Mouse (Mus musculus) heart, postnatal 14 days (tissue): ENCODE results near the gene Gipr. TPM values are rescaled to one million over a fixed set of nuclear protein-coding genes. Genes with fewer than 3 reads are reported as not detected.
A peak's percentile ranks its signal among the peaks of the same experiment; 100 is the strongest.

ENCODE experiments used
- DNase-seq, 2 experiments: peaks; one replicate each; pipeline ENCODE4 v3.0.0; 2021 to 2022
- intact Hi-C: fragments of 180-260 bp; cut with DNase I; formaldehyde crosslinking; loops from one replicate; pipeline ENCODE4 v1.15.1; 2025
- long read RNA-seq, 2 experiments: library from polyadenylated mRNA; stranded (forward); transcript quantifications; one replicate each; pipeline ENCODE4 v2.0.0; 2021
- total RNA-seq, 2 experiments: library from RNA; stranded (reverse); gene quantifications; 2 replicates each; pipeline ENCODE4 v1.2.3; 2021

Gene Gipr
- total RNA-seq = under 1 TPM; 0.37 to 0.55 TPM
- long read RNA-seq, experiment 1 = 0 reads
- long read RNA-seq, experiment 2 = 0 reads

DNA sequence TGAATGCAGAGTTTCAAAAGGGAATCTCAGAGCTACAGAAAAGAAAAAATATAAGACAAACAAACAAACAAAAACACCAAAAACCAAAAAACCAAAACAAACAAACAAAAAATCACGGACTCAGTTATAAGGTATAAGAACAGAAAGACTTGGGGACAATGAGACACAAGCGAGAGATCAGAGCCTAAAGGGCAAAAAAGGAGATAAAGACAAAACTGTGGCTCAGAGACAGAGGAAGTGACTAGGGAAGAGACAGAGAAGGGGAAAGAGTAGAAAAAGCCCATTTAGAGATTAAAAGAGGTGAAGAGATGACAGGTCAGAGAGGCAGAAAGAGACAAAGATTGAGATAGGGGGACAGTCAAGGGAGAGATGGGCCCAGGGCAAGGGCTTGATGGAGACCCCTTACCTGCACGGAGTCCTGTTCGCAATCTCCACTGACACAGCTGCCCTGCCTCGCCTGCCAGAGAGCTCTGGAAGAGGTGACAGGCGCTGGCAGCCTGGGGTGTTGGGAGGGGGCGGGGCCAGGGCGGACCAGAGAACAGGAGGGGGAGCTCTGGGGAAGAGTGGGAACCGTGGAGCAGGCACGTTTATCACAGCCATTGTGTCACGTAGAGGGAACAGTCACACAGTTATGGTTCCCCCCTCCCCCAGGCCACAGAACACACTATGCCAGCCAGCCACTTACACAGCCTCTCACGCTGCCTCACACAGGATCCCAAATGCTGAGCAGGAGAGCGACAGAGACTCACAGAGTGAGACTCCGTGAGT is at the start of gene Gipr:
Gene Gipr, minus strand, starts transcription at position 472 of the 768 bp plus-strand sequence.
- intact Hi-C loops = no loop called here
- peak; percentile 48 to 63 for DNase-seq

DNA sequence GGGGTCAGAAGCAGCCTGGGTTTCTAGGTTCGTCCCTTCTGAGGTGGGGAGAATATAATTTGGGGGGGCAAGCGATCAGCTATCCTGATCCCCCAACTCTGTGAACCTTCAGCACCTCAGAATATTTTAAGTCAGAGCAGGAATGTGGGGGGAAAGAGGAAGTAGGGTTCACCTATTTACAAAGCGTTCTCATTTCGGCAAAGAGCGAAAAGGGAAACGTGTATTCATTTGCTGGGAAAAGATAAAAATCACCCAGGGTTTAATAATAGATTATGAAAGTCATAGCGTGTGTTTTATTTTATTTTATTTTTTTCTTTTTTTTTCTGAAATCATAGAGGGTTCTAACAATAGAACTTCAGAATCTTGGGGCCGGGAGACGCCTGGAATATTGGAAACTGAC is 49.0 kb upstream of the Gipr start:
- no peak for DNase-seq
- intact Hi-C loops = no loop called here

DNA sequence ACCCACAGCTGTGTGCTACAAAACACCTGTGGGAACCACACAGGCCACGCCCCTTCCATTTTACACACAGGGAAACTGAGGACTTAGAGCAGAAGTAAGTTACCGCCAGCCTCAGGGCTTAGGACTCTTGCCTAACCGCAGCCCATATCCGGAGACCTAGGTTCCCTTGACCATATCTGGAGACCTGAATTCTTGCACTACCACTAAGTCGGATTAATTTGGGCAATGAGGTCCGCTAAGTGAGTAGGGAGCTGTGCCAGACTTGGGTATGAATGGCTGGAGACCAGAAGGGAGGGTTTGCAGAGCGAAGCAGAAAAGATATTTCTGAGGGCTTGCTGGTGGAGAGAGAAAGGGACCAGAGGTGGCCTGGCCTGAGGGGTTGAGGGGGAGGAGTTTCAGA is 48.4 kb upstream of the Gipr start:
- intact Hi-C loops = no loop called here
- no peak for DNase-seq

DNA sequence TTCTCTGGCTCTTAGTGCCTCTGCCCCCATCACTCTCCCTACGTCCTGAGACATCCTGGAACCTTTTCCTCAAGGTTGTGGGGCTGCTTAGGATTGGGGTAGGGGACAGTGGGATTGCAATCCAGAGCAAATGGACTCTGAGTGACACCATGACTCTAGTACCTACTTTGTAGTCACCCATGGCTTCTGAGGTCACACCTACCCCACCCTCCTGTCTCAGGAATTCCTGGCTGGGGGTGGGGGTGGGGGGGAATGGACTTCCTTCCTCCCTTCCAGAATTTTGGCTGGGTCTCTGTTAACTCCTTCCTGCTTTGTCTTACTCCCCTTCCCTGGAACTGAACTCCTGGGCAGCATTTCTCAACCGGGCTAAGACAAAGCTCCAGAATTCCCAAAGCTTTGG is 47.5 kb upstream of the Gipr start:
- DNase-seq = no peak
- intact Hi-C loops = no loop called here

DNA sequence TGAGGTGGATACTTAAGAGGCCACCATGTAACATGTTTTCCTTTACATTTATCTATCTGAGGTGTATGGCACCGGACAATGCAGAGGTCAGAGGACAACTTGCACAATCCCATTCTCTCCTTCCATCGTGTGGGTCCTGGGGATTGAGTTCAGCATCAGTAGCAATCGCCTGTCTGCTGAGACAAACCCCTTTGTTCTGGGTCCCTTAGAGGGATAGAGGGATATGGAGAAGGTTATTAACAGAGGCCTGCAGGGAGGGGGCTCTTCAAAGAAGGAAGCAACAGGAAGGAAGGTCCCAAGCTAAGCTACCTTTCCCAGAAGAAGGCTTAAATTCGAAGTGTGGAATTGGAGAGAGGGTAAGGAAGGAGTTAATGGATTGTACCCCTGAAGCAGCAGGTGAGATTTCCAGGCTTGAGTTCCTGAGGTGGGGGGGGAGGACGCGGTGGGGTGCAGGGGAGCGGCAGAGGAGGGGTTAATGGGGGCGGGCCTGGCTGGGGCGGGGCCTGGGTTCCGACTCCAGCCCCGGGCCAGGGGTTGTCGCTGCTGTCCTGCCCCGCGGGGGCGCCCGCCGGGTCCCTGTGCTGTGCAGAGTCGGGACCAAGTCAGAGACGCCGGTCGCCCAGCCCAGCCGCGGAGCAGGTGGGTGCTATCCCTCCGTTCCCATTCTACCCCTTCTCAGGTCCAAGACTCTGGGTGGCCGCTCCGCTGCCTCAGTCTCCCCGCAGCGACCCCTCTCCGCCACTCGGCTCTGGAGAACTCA is 46.2 kb upstream of the Gipr start, which contains the start of gene Gpr4:
Gene Gpr4, plus strand, starts transcription at position 543 of the 760 bp plus-strand sequence.
- peak; percentile 68 to 71 for DNase-seq
- intact Hi-C loops = no loop called here

DNA sequence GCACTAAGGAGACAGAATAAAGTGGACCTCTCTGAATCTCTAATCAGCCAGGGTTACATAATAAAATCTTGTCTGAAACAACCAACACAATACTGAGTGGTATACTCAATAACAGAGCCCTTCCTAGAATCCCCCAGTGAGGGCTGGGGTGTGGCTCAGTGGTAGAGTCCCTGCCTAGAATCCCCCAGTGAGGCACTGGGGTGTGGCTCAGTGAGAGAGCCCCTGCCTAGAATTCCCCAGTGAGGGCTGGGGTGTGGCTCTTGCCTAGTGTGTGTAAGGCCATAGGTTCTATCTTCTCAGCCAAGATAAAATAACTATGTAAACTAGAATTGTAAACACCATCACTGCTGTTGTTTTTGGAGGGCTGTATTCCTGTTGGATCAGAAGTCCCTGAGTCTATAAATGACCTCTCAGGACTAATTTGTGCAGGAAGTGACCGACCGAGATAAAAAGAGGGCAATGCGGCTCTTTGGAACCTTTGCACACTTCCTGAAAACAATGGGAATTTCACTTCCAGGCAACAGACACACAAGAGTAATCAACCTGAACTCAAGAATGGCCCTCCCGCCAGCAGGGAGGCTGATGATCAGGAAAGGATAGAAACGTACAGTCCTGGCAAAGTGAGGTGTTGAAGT is 45.2 kb upstream of the Gipr start:
- DNase-seq = no peak
- intact Hi-C loops = no loop called here

DNA sequence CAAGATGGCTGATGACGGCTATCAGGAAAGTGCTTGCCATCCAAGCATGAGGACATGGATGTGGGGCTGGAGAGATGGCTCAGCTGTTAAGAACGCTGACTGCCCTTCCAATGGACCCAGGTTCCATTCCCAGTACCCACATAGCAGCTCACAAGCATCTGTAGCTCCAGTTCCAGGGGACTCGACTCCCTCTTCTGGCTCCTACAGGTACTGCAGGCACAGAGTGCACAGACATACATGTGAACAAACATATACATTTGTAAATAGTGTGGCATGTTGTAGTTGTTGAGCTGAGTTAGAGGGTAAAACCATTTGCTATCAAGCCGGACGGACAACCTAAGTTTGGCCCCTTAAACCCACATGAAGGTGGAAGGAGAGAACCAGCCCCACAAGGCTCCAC is 44.1 kb upstream of the Gipr start:
- intact Hi-C loops = no loop called here
- DNase-seq = no peak

DNA sequence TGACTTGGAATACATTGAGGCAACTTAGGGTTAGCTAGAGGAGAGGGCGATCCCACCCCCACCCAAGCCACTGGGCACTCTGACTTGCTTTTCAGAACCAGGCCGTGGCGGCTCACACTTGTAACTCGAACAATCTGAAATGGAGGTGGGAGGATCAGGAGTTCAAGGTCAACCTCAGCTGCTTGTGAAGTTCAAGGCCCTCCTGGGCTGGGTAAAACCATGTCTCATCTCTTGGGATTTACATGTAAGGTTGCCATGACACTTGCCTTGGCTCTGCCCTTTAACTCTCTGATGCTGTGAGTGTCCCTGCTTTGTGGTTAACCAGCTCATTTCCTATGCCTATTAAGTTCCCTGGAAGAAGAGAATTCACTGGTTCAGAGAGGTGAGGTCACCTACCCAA is 43.6 kb upstream of the Gipr start:
- no peak for DNase-seq
- intact Hi-C loops = loop anchor here (2.0 to 10.0 kb wide), 3 partner anchors 31 to 145 kb away; no protein-coding TSS in a partner anchor

DNA sequence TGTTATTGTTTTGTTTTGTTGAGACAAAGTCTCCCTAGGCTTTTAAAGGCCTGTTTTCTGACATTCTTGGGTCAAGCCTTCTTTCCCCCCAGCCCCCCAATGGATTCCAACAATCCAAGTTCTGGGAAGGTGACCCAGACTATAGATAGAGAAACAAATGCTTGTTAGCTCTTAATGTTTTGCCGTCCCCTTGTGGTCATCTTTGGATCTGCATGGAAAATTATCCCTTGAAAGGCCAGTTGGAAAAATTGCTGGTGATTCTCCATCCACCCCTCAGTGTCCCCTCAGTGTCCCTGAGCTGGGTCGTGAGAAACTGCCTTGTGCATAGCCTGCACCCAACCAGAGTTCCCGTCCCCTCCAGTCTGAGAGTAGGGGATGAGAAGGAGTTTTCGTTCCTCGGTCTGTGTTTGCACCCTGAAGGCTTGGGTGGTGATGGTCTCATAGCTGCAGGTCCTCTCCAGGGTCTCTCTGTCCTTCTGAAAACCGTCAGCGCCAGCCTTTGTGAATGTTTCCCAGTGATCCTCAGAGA is 43.1 kb upstream of the Gipr start:
- intact Hi-C loops = loop anchor here (2.0 to 10.0 kb wide), 3 partner anchors 30 to 144 kb away; no protein-coding TSS in a partner anchor
- peak; percentile 57 to 73 for DNase-seq

DNA sequence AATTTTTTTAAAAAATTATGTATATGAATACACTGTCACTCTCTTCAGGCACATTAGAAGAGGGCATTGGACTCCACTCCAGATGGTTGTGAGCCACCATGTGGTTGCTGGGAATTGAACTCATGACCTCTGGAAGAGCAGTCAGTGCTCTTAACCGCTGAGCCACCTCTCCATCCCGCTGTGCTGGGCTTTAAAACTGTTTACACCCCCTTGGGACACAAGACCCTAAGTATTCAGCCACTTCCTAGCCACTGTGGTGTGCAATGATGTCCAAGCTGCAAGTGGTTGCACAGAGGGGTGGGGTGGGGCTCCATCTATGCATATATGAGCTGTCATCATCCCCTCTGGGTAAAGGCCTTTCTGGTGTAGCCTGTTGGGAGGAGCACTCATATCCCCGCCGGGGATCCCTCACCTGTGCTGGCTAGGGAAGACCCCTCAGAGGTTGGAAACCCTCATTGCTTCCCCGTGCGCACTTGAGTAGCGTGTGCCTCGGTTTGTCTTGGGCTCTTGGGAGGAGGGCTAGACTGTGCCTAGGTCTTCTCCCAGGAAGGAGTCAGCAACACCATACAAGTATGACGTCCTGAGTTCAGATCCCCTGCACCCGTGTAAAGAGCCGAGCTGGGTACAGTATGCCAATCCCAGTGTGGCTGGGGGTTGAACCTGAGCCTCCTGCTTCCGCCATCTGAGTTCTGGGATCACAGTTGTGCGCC is 42.4 kb upstream of the Gipr start:
- intact Hi-C loops = loop anchor here (2.0 to 10.0 kb wide), 3 partner anchors 30 to 144 kb away; no protein-coding TSS in a partner anchor
- no peak for DNase-seq

DNA sequence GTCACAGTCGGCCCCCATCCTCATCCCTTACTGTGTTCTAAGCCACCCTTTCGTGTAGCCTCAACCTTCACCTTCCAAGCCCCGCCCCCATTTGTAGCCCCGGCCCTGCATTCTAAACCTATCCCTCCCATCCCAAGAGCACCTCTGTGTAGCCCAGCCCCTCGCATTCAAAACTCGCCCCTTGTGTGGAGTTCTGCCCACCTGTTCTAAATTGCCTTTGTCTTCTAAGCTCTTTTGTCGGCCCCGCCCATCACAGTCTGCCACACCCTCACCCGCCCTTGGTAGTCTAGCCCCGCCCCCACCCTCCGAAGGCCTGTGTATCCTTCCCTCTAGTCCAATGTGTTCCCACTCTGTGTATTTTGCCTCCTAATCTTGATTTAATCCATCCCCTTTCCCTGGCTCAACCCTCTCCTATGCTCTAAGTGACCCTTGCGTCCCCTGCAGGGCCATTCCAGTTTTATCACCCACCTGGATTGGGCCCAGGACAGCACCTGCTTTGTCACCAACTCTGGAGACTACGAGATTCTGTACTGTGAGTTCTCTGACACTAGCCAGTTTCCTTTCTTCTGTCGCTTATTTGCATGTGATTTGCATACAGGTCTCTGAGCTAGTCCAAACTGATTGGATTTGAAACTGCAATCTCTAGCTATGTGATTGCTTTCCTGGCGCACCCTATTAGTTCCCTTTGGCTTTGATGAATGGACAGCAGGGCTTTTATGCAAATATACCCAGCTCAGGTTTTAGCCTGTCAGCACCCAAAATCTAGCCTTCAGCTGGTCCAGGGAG is 36.3 kb upstream of the Gipr start:
- no peak for DNase-seq
- intact Hi-C loops = loop anchor here (10.0 kb wide), 1 partner anchor 137 kb away; no protein-coding TSS in a partner anchor

DNA sequence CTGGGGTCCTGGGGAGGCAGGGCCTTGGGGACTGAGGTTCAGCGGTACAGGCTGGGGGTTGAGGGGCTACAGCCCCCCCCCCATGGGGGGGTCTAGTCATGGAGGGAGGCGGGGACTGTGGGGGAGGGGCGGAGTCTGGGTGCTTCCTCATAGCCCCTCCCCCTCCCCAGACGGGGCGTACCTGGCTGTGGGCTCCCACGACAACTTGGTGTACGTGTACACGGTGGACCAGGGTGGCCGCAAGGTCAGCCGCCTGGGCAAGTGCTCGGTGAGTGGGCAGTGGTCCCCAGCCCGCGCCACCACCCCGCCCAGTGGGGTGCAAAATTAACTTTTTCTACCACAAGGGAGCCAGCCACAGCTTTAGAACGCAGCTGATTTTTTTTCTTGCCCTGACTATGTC is 35.7 kb upstream of the Gipr start:
- DNase-seq = no peak
- intact Hi-C loops = loop anchor here (10.0 kb wide), 1 partner anchor 137 kb away; no protein-coding TSS in a partner anchor

DNA sequence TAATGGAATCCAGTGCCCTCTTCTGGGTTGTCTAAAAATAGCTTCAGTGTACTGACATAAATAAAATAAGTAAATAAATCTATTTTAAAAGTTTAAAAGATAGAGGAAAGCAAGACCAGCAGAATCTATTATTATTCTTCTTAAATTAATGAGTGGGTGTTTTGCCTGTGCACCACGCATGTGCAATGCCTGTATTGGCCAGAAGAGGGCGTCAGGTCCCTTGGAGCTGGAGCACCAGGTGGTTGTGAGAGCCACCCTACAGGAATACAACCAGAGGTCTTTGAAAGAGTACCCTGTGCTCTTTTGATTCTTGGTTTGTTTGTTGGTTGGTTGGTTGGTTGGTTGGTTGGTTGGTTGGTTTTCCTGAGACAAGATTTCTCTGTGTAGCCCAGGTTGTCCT is 32.1 kb upstream of the Gipr start:
- DNase-seq = peak in 1 of 2 experiments; percentile 49
- intact Hi-C loops = loop anchor here (1.0 kb wide), 1 partner anchor 21 kb away; no protein-coding TSS in a partner anchor

DNA sequence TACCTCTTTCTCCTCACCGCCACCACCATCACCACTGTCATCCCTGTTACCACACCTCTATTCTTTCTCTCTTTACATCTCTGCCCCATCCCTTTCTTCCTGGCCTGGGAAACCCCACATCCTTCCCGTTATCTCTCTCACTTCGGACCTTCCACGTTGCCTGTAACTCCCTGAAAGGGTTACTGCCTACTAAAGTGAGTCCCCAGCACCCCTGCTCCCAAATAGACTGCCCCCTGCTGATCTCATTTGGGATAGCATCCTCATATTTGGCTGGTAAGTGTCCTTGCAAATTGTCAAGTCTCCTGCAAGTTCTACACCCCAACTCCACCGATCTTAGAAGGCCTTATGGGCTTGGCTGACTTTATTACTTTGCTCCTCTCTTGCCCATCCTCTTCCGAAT is 30.7 kb upstream of the Gipr start:
- intact Hi-C loops = loop anchor here (1.0 kb wide), 1 partner anchor 19 kb away; no protein-coding TSS in a partner anchor
- DNase-seq = peak in 1 of 2 experiments; percentile 66

DNA sequence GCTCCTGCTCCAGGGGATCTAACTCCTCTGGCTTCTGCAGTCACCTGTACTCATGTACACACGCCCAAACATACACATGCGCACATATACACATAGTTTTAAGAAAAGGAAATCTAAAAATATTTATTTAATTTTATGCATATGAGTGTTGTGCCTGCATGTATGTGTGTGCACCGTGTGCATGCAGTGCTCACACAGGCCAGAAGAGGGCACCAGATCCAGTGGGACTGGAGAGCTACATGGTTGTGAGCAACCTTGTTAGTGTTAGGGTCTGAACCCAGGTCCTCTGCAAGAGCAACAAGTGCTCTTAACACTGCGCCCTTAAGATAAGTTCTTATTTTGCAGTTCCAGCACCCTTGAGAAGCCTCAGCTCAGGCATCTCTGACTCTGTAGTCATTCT is 28.7 kb upstream of the Gipr start:
- intact Hi-C loops = no loop called here
- DNase-seq = no peak

DNA sequence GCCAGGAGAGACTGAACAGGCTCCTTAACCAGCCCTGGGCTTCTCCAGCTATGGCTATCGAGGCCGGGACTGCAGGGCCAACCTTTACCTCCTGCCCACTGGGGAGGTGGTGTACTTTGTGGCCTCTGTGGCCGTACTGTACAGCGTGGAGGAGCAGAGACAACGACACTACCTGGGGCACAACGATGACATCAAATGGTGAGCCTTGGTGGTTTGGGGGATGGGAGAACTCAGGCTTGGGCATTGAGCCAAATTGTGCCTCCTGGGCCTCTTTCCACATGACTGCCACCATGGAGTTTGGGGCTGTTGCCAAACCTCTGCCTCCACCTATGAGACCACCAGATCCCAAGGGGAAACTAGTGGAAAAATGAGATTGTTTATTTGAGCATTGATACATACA is 18.8 kb upstream of the Gipr start:
- no peak for DNase-seq
- intact Hi-C loops = no loop called here

DNA sequence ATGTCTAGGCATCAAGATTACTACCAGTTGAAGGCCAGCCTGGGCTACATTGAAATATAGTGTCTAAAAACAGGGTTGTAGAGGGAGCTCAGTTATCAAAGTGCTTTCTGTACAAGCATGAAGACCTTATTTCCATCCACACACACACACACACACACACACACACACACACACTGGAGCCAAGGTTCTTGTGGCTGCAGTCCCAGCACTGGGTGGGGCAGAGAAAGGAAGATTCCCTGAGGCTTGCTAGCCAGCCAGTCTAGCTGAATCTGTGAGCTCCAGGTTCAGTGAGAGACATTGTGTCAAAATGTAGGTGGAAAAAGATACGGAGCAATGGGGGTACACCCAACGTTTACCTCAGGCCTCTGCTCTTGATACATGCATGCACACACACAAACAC is 18.3 kb upstream of the Gipr start:
- DNase-seq = peak; percentile 36 to 47
- intact Hi-C loops = no loop called here

DNA sequence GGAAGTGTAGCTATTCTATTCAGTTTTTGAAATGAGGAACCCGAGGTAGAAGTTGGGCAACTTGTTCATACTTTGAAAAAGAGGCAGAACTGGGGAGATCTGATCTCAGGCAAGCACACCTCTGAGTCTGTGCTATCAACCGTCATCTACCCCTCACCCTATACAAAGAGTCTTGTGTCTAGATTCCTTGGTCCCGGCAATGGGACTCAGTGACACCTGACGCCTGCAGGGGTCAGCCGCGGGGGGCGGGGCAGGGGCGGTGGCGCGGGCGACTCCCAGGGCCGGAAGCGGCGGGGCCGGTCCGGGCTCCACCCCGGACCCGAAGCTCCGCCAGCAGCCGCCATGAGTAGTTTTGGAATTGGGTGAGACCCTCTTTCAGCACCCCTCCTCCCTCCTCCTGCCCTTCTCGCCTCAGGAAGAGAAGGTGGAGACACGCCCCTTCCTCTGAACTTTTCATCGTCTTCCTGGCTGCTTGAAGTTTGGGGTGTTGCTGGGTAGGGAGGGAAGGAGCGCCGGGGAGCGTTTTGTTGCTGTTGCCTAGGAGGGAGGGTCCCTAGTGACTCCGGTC is 15.0 kb upstream of the Gipr start:
- DNase-seq = peak; percentile 60 to 63
- intact Hi-C loops = no loop called here

DNA sequence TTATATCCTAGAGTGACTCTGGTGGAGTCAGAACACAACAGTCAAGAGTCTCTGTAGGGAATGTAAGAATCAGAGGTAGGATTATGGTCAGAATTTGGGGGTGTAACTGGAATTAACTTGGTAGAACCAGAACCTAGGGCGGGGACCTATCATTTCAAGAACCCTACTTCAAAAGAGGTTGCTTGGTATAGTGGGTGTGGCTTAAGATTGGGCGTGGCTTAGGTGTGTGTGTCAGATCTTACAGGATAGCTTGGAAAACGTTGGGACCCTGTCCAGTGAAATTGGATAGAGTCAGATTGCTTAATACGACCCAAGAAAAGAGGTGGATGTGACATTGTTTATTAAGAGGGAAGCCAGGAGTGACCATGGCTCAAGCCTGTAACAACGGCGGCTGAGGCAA is 14.0 kb upstream of the Gipr start:
- DNase-seq = no peak
- intact Hi-C loops = loop anchor here (2.0 to 5.0 kb wide), 4 partner anchors 29 to 162 kb away; partner anchors contain the start of genes Ercc1, Ppm1n and Rtn2
